Mouse (Mus musculus) G1E (cell line): Measurements from ENCODE around the gene Lrrc18. TPM values are rescaled to one million over a fixed set of nuclear protein-coding genes. Genes with fewer than 3 reads are reported as not detected.

Source experiments
- ATAC-seq: 2 replicates; pipeline ENCODE4 v1.8.0; 2016; ENCODE audit warnings: mild to moderate bottlenecking; ENCODE audit not compliant: insufficient number of reproducible peaks, poor library complexity, low FRiP score, severe bottlenecking; ENCODE audit errors: extremely low read depth
- DNase-seq: peaks from one replicate; pipeline ENCODE4 v3.0.0; 2012; ENCODE audit warnings: low spot score
- H3K27me3 ChIP-seq: 2 replicates; pipeline ENCODE4 v1.6.1; 2012; ENCODE audit warnings: mild to moderate bottlenecking, low read length, inconsistent platforms; ENCODE audit not compliant: insufficient read depth
- H3K36me3 ChIP-seq: replicated peaks from 2 replicates; pipeline ENCODE3; 2012; ENCODE audit warnings: mild to moderate bottlenecking, inconsistent platforms
- H3K4me1 ChIP-seq: 2 replicates; pipeline ENCODE4 v1.6.1; 2012; ENCODE audit warnings: low read depth, low read length, inconsistent platforms, mixed read lengths; ENCODE audit not compliant: insufficient read depth
- H3K4me3 ChIP-seq: 2 replicates; pipeline ENCODE4 v1.5.1; 2012; ENCODE audit warnings: low read depth, mild to moderate bottlenecking, inconsistent platforms, low read length, moderate library complexity, mixed read lengths
- H3K9me3 ChIP-seq: replicated peaks from 2 replicates; pipeline ENCODE4 v1.6.1; 2012; ENCODE audit warnings: inconsistent platforms
- CTCF ChIP-seq: IDR thresholded peaks from 2 replicates; pipeline ENCODE4 v1.5.1; 2012; ENCODE audit warnings: low read depth, low read length, inconsistent platforms, mixed read lengths
- GATA1 ChIP-seq: IDR thresholded peaks from 2 replicates; pipeline ENCODE4 v1.6.1; 2012; ENCODE audit warnings: borderline replicate concordance, low read length, inconsistent platforms, mixed read lengths
- GATA2 ChIP-seq: IDR thresholded peaks from 2 replicates; pipeline ENCODE4 v1.6.1; 2012; ENCODE audit warnings: low read depth, low read length, inconsistent platforms, borderline replicate concordance
- POLR2AphosphoS5 ChIP-seq: IDR thresholded peaks from 2 replicates; pipeline ENCODE4 v1.6.1; 2012; ENCODE audit warnings: low read depth, low read length, inconsistent platforms; ENCODE audit not compliant: insufficient replicate concordance
- TAL1 ChIP-seq: conservative IDR thresholded peaks from 2 replicates; pipeline ENCODE4 v1.6.1; 2012; ENCODE audit warnings: low read depth, low read length, inconsistent platforms, mixed read lengths
- polyA plus RNA-seq: library from polyadenylated mRNA; stranded (reverse); fragments of >175 nt; gene quantifications from 2 replicates; pipeline ENCODE4 v1.2.3, GENCODE M21; 2012
- total RNA-seq, 2 experiments: library from RNA; stranded (forward) in 1 of 2; stranded (reverse) in 1 of 2; fragments of 200-1000 nt in 1 of 2; fragments of >200 nt in 1 of 2; fragmentation: Nextera tagmentation in 1 of 2; gene quantifications; 2 replicates each; pipeline ENCODE4 v1.2.3; 2014 to 2017

The Lrrc18 gene
- total and polyA plus RNA-seq, 3 experiments = 0.11 TPM; not detected in 2

GRCm38 (mm10) chr14:33033424-33033823 lies 42.2 kb downstream of the Lrrc18 start:
- DNase-seq (no peak), ATAC-seq (no peak)
- Histone ChIP-seq H3K9me3 (peaks cover 35% of the 10 kb centered on the region), H3K36me3 (no peaks in the 10 kb centered on the region), H3K27me3 (no peaks in the 10 kb centered on the region), H3K4me1 (no peaks in the 10 kb centered on the region), H3K4me3 (no peak overlapping the region)
- TF ChIP-seq GATA2 (no peak), CTCF (no peak), TAL1 (no peak), GATA1 (no peak), POLR2AphosphoS5 (no peak)

- DNase-seq (no peak), ATAC-seq (no peak)
- no peaks in the 10 kb centered on the region for H3K27me3 ChIP-seq
- TF ChIP-seq TAL1 (no peak), POLR2AphosphoS5 (no peak), GATA1 (no peak), GATA2 (no peak)
- no peaks in the 10 kb centered on the region for H3K36me3 ChIP-seq
- H3K9me3 ChIP-seq = peaks cover 25% of the 10 kb centered on the region
- no peak overlapping the region for H3K4me3 ChIP-seq
- H3K4me1 ChIP-seq = no peaks in the 10 kb centered on the region
Observed at GRCm38 (mm10) chr14:33035386-33035785, 44.2 kb downstream of the Lrrc18 start.

- Histone ChIP-seq H3K4me1 (no peaks in the 10 kb centered on the region), H3K27me3 (no peaks in the 10 kb centered on the region), H3K4me3 (no peak overlapping the region), H3K36me3 (no peaks in the 10 kb centered on the region), H3K9me3 (peaks cover 23% of the 10 kb centered on the region)
- no peak for TF ChIP-seq GATA2
- TF ChIP-seq CTCF = no peak
- no peak for TF ChIP-seq GATA1
- TF ChIP-seq TAL1 = no peak
- TF ChIP-seq POLR2AphosphoS5 = no peak
- DNase-seq (no peak), ATAC-seq (no peak)
Observed at GRCm38 (mm10) chr14:33036811-33037210, 45.6 kb downstream of the Lrrc18 start.

- Histone ChIP-seq H3K36me3 (no peaks in the 10 kb centered on the region), H3K4me3 (no peak overlapping the region), H3K9me3 (peaks cover 44% of the 10 kb centered on the region), H3K27me3 (no peaks in the 10 kb centered on the region), H3K4me1 (no peaks in the 10 kb centered on the region)
- ATAC-seq (no peak), DNase-seq (no peak)
- no peak for TF ChIP-seq CTCF
- TF ChIP-seq GATA2 = no peak
- TF ChIP-seq TAL1 = no peak
- TF ChIP-seq GATA1 = no peak
- no peak for TF ChIP-seq POLR2AphosphoS5
Observed at GRCm38 (mm10) chr14:33045217-33045616, 54.0 kb downstream of the Lrrc18 start.

GRCm38 (mm10) chr14:33053441-33053840 lies 62.3 kb downstream of the Lrrc18 start:
- DNase-seq = no peak
- Histone ChIP-seq H3K36me3 (no peaks in the 10 kb centered on the region), H3K27me3 (no peaks in the 10 kb centered on the region), H3K4me3 (no peak overlapping the region), H3K4me1 (no peaks in the 10 kb centered on the region), H3K9me3 (peaks cover 33% of the 10 kb centered on the region)
- ATAC-seq = no peak
- TF ChIP-seq TAL1 (no peak), GATA1 (no peak), POLR2AphosphoS5 (no peak), GATA2 (no peak), CTCF (no peak)

- Histone ChIP-seq H3K36me3 (no peaks in the 10 kb centered on the region), H3K9me3 (peaks cover 41% of the 10 kb centered on the region), H3K4me3 (no peak overlapping the region), H3K27me3 (no peaks in the 10 kb centered on the region), H3K4me1 (no peaks in the 10 kb centered on the region)
- no peak for ATAC-seq
- DNase-seq = no peak
- TF ChIP-seq GATA2 = no peak
- no peak for TF ChIP-seq POLR2AphosphoS5
- TF ChIP-seq CTCF = no peak
- TF ChIP-seq TAL1 = no peak
- no peak for TF ChIP-seq GATA1
Observed at GRCm38 (mm10) chr14:33058881-33059660, 67.9 kb downstream of the Lrrc18 start.

GRCm38 (mm10) chr14:33062996-33063395 lies 71.8 kb downstream of the Lrrc18 start:
- Histone ChIP-seq H3K9me3 (peaks cover 39% of the 10 kb centered on the region), H3K36me3 (no peaks in the 10 kb centered on the region), H3K27me3 (no peaks in the 10 kb centered on the region), H3K4me3 (no peak overlapping the region), H3K4me1 (no peaks in the 10 kb centered on the region)
- ATAC-seq (no peak), DNase-seq (no peak)
- TF ChIP-seq TAL1 (no peak), GATA2 (no peak), POLR2AphosphoS5 (no peak), CTCF (no peak), GATA1 (no peak)

Other genes starting within 250 kb of the Lrrc18 start
- gene Tmem273, start 205.4 kb upstream of the Lrrc18 start, total RNA-seq (2014; fragmentation: Nextera tagmentation) = not detected in 2 replicates
- not detected in 2 replicates for gene Tmem273, start 205.4 kb upstream of the Lrrc18 start, total RNA-seq (2017)
- gene Tmem273, start 205.4 kb upstream of the Lrrc18 start, polyA plus RNA-seq = not detected in 2 replicates
- not detected in 2 replicates for gene Fam170b, start 157.4 kb upstream of the Lrrc18 start, total RNA-seq (2014; fragmentation: Nextera tagmentation)
- 0.06 and 0.16 TPM in 2 replicates for gene Fam170b, start 157.4 kb upstream of the Lrrc18 start, total RNA-seq (2017)
- gene Fam170b, start 157.4 kb upstream of the Lrrc18 start, polyA plus RNA-seq = not detected in 2 replicates
- gene Vstm4, start 134.6 kb upstream of the Lrrc18 start, total RNA-seq (2014; fragmentation: Nextera tagmentation) = not detected in 2 replicates
- gene Vstm4, start 134.6 kb upstream of the Lrrc18 start, total RNA-seq (2017) = 0.05 TPM in 1 of 2 replicates, not detected in the other
- gene Vstm4, start 134.6 kb upstream of the Lrrc18 start, polyA plus RNA-seq = not detected in 2 replicates
- not detected in 2 replicates for gene Wdfy4, start 194.1 kb downstream of the Lrrc18 start, total RNA-seq (2014; fragmentation: Nextera tagmentation)
- under 0.01 TPM in 1 of 2 replicates, not detected in the other for gene Wdfy4, start 194.1 kb downstream of the Lrrc18 start, total RNA-seq (2017)
- under 0.01 TPM in 1 of 2 replicates, not detected in the other for gene Wdfy4, start 194.1 kb downstream of the Lrrc18 start, polyA plus RNA-seq
- gene Arhgap22, start 222.6 kb downstream of the Lrrc18 start, total RNA-seq (2014; fragmentation: Nextera tagmentation) = not detected in 2 replicates
- 0.05 and 0.06 TPM in 2 replicates for gene Arhgap22, start 222.6 kb downstream of the Lrrc18 start, total RNA-seq (2017)
- not detected in 2 replicates for gene Arhgap22, start 222.6 kb downstream of the Lrrc18 start, polyA plus RNA-seq